Mouse (Mus musculus) hindbrain, embryonic 12.5 days (tissue): ENCODE measurements around the gene Npas2. TPM values are rescaled to one million over a fixed set of nuclear protein-coding genes. Genes with fewer than 3 reads are reported as not detected.

Source experiments
- microRNA-seq: library from miRNA; unstranded; fragments of <30 nt; microRNA quantifications from one replicate; pipeline ENCODE4, GENCODE M21; 2017
- polyA plus RNA-seq: library from polyadenylated mRNA; unstranded; fragments of >200 nt; fragmentation: Nextera tagmentation; extraction: Ambion mirVana; gene quantifications from 2 replicates; pipeline ENCODE4 v1.2.1, GENCODE M21; 2016

Npas2 gene
- polyA plus RNA-seq, 1 experiment from 2014 or later, result 0.15 TPM

Small RNAs within 50 kb of the gene (microRNA-seq; reads per million reads assigned to microRNA genes)
- not detected for gene Mir6349

Other genes with a start within 250 kb of the Npas2 start
- 168 and 179 TPM in 2 replicates for gene Pdcl3, start 208.1 kb upstream of the Npas2 start, polyA plus RNA-seq
- 344 and 432 TPM in 2 replicates for gene Rpl31, start 174.1 kb downstream of the Npas2 start, polyA plus RNA-seq